Mouse (Mus musculus) spleen, postnatal 14 days (tissue): ENCODE results near the gene Ranbp9.

Experiments used
- DNase-seq, 2 experiments: peaks; one replicate each; pipeline ENCODE4 v3.0.0; 2021 to 2022; ENCODE audit warnings: low spot score in 2 of 2

Ranbp9 gene

GRCm38 (mm10) chr13:43480957-43481858 is at the start of gene Ranbp9:
TSS of gene Ranbp9 (minus strand) at chr13:43481282.
- DNase-seq, result peak; percentile 63 to 65

- no peak for DNase-seq
Observed at GRCm38 (mm10) chr13:43530129-43530831, 49.2 kb upstream of the Ranbp9 start.

- DNase-seq, result no peak
Observed at GRCm38 (mm10) chr13:43526289-43526688, 45.2 kb upstream of the Ranbp9 start.

- no peak for DNase-seq
Observed at GRCm38 (mm10) chr13:43525363-43526134, 44.5 kb upstream of the Ranbp9 start.

- DNase-seq, result no peak
Observed at GRCm38 (mm10) chr13:43524491-43525362, 43.6 kb upstream of the Ranbp9 start.

- no peak for DNase-seq
Observed at GRCm38 (mm10) chr13:43523906-43524480, 42.9 kb upstream of the Ranbp9 start.

- DNase-seq, result no peak
Observed at GRCm38 (mm10) chr13:43521940-43522339, 40.9 kb upstream of the Ranbp9 start.

GRCm38 (mm10) chr13:43519251-43519650 is 38.2 kb upstream of the Ranbp9 start:
- DNase-seq, result no peak

GRCm38 (mm10) chr13:43517371-43517770 is 36.3 kb upstream of the Ranbp9 start:
- DNase-seq, result no peak

- no peak for DNase-seq
Observed at GRCm38 (mm10) chr13:43516931-43517330, 35.8 kb upstream of the Ranbp9 start.

GRCm38 (mm10) chr13:43516119-43516518 is 35.0 kb upstream of the Ranbp9 start:
- DNase-seq, result no peak

GRCm38 (mm10) chr13:43514950-43515358 is 33.9 kb upstream of the Ranbp9 start:
- no peak for DNase-seq

- DNase-seq, result no peak
Observed at GRCm38 (mm10) chr13:43512736-43513135, 31.7 kb upstream of the Ranbp9 start.

- DNase-seq, result no peak
Observed at GRCm38 (mm10) chr13:43505798-43506197, 24.7 kb upstream of the Ranbp9 start.

- peak in 1 of 2 experiments; percentile 27 for DNase-seq
Observed at GRCm38 (mm10) chr13:43503395-43503850, 22.3 kb upstream of the Ranbp9 start.

- DNase-seq, result no peak
Observed at GRCm38 (mm10) chr13:43501601-43502000, 20.5 kb upstream of the Ranbp9 start.

- DNase-seq, result no peak
Observed at GRCm38 (mm10) chr13:43500483-43500850, 19.4 kb upstream of the Ranbp9 start.

- DNase-seq, result no peak
Observed at GRCm38 (mm10) chr13:43499731-43500482, 18.8 kb upstream of the Ranbp9 start.

GRCm38 (mm10) chr13:43498849-43499248 is 17.8 kb upstream of the Ranbp9 start:
- no peak for DNase-seq

- no peak for DNase-seq
Observed at GRCm38 (mm10) chr13:43497769-43498168, 16.7 kb upstream of the Ranbp9 start.
